8 mouse cellular contexts compared by ENCODE assay signal in genomic region chr13:15758835-15759632, GRCm38 (mm10).
DNase-seq lines count a peak whose midpoint lies in the region; ATAC-seq and TF ChIP-seq lines count a peak whose summit lies in the region.

No protein-coding gene starts in this region.

- peak overlapping the region; percentile 50 for H3K9ac ChIP-seq in neural tube, embryonic 15.5 days (replicated peaks)

- peak overlapping the region; percentile 76 for H3K4me3 ChIP-seq in cerebellum, adult 2 months (replicated peaks; ENCODE audit: insufficient read depth, low read depth, low read length)
- H3K4me3 ChIP-seq in layer of hippocampus, adult 2 months, result peak overlapping the region; percentile 64
- peak overlapping the region; percentile 45 for H3K4me3 ChIP-seq in neural tube, embryonic 15.5 days (replicated peaks)

- peak overlapping the region; percentile 27 for H3K27ac ChIP-seq in cerebellum, adult 2 months (ENCODE audit: insufficient read depth, low read length)
- peak overlapping the region; percentile 84 for H3K27ac ChIP-seq in layer of hippocampus, adult 2 months
- peak overlapping the region; percentile 90 for H3K27ac ChIP-seq in neural tube, embryonic 15.5 days (replicated peaks)

- TF ChIP-seq POLR2A in cerebellum, adult 2 months (IDR thresholded peaks at IDR 0.05; ENCODE audit: borderline replicate concordance, insufficient read depth, low read length), result 0 out of 2 replicates have a peak, but pooled peaks have one; percentile 2

- peak; percentile 93 for ATAC-seq in neural tube, embryonic 15.5 days (ENCODE audit: low FRiP score)

- H3K4me2 ChIP-seq in neural tube, embryonic 15.5 days, result peak overlapping the region; percentile 65

- TF ChIP-seq CTCF in cerebellum, adult 2 months (IDR thresholded peaks at IDR 0.05; ENCODE audit: borderline replicate concordance, insufficient read depth, low read depth, low read length), result peak; percentile 80
- peak; percentile 99 for TF ChIP-seq CTCF in layer of hippocampus, adult 2 months (conservative IDR thresholded peaks at IDR 0.05)

- under 1% methylated on average over 38 of the region's 38 CpGs for WGBS in cerebellum, adult 2 months
- 3% methylated on average over 38 of the region's 38 CpGs for WGBS in neural tube, embryonic 15.5 days

- H3K9me3 ChIP-seq in neural tube, embryonic 15.5 days (replicated peaks), result no peaks in the 10 kb centered on the region

- H3K4me1 ChIP-seq in cerebellum, adult 2 months (ENCODE audit: control insufficient read depth, insufficient read depth, low read length), result peaks cover 5% of the 10 kb centered on the region; the same call in 1 of the 2 replicates
- H3K4me1 ChIP-seq in neural tube, embryonic 15.5 days, result peaks cover 18% of the 10 kb centered on the region

- H3K36me3 ChIP-seq in neural tube, embryonic 15.5 days, result no peaks in the 10 kb centered on the region

- H3K27me3 ChIP-seq in cerebellum, adult 2 months (ENCODE audit: control insufficient read depth, insufficient read depth, low read length), result no peaks in the 10 kb centered on the region
- H3K27me3 ChIP-seq in neural tube, embryonic 15.5 days (replicated peaks), result no peaks in the 10 kb centered on the region

- peak; percentile 89 for DNase-seq in Muller cell, postnatal 12 days (ENCODE audit: inconsistent ontology term)
- peak; percentile 82 to 88 for DNase-seq in cerebellum, adult 2 months
- DNase-seq in forelimb bud, embryonic 11.5 days (ENCODE audit: low read depth, low spot score), result peak; percentile 83
- DNase-seq in heart, postnatal 4 days, result peak; percentile 87
- peak; percentile 84 to 92 for DNase-seq in layer of hippocampus, adult 2 months (ENCODE audit: low spot score in 2 of 2)
- peak; percentile 59 to 61 for DNase-seq in lung, adult 18-20 months
- peak; percentile 61 for DNase-seq in thymus, postnatal 0 days (ENCODE audit: low spot score)

Comparison
In these comparisons a context has a peak if more than half of its experiments do, and no peak if none do; other contexts are left out.
1. Peak in every context shown above with its lines: DNase-seq, ATAC-seq, H3K4me3 ChIP-seq and H3K27ac ChIP-seq.
2. H3K27ac ChIP-seq: peak in every context shown above with its lines; median percentile 90 in neural tube, embryonic 15.5 days; 84 in layer of hippocampus, adult 2 months; 27 in cerebellum, adult 2 months.